Mouse (Mus musculus): ENCODE results near the gene Echdc3.

DNA sequence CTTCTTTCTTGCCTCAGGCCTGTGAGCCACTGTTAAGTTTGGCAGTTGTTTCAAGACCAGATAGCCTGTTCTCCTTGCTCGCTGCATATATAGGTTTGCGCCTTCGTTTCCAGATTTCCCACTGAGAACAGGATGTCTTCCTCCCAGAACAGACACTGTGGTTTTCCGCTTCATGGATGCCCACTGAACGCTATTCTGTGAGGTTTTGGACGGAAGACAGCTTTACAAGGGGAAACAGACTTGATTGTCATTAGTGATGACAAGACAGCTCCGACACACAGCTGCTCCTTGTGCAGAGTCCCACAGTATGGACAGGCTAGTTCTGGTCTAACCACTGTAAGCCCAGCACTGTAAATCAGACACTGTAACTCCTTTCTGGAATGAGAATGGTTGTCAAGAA lies 18.3 kb downstream of the Echdc3 start:
- TF ChIP-seq TAL1 (IDR thresholded peaks at IDR 0.05; ENCODE audit: low read length) (no peak), GATA1 (IDR thresholded peaks at IDR 0.05; ENCODE audit: low read length) (no peak)
